Mouse (Mus musculus): ENCODE measurements at regions not wholly inside any gene's neighbourhood (a gene's known extent, or its start where the extent isn't known, plus 50 kb on each side); places are given as distances from the start of the nearest gene placed in this dataset.

GRCm38 (mm10) chr10:99441931-99442330, 178.9 kb downstream of the Dusp6 start:
- H3K27ac ChIP-seq (ENCODE audit: insufficient read depth, low read depth, low read length) = no peak overlapping the region
- TF ChIP-seq POLR2A (IDR thresholded peaks at IDR 0.05; ENCODE audit: low read depth, low read length) = no peak
- no peak for TF ChIP-seq CTCF (IDR thresholded peaks at IDR 0.05; ENCODE audit: extremely low read depth, insufficient read length, insufficient replicate concordance, low read depth, low read length)
- 44% methylated on average over 10 of the region's 10 CpGs for WGBS
- no peaks in the 10 kb centered on the region for H3K27me3 ChIP-seq (ENCODE audit: control insufficient read depth, insufficient read depth, low read length)
- H3K4me1 ChIP-seq (ENCODE audit: control insufficient read depth, insufficient read depth, insufficient read length, low read length) = peaks cover 2% of the 10 kb centered on the region; the same call in 1 of the 2 replicates
- no peaks in the 10 kb centered on the region for H3K36me3 ChIP-seq (ENCODE audit: control insufficient read depth, insufficient read depth, low read length)
- no peak overlapping the region for H3K4me3 ChIP-seq (ENCODE audit: low read depth, low read length)

- H3K36me3 ChIP-seq (ENCODE audit: control insufficient read depth, insufficient read depth, low read length) = no peaks in the 10 kb centered on the region
- no peak overlapping the region for H3K4me3 ChIP-seq (ENCODE audit: low read depth, low read length)
- WGBS = 89% methylated on average over 18 of the region's 18 CpGs
- no peaks in the 10 kb centered on the region for H3K27me3 ChIP-seq (ENCODE audit: control insufficient read depth, insufficient read depth, low read length)
- no peak for TF ChIP-seq CTCF (IDR thresholded peaks at IDR 0.05; ENCODE audit: extremely low read depth, insufficient read length, insufficient replicate concordance, low read depth, low read length)
- TF ChIP-seq POLR2A (IDR thresholded peaks at IDR 0.05; ENCODE audit: low read depth, low read length) = no peak
- no peak overlapping the region for H3K27ac ChIP-seq (ENCODE audit: insufficient read depth, low read depth, low read length)
- peaks cover 2% of the 10 kb centered on the region; the same call in 1 of the 2 replicates for H3K4me1 ChIP-seq (ENCODE audit: control insufficient read depth, insufficient read depth, insufficient read length, low read length)
Observed at GRCm38 (mm10) chr10:99443453-99444170, 180.6 kb downstream of the Dusp6 start.

GRCm38 (mm10) chr10:99450714-99451625, 187.9 kb downstream of the Dusp6 start:
- Histone ChIP-seq H3K27me3 (ENCODE audit: control insufficient read depth, insufficient read depth, low read length) (no peaks in the 10 kb centered on the region), H3K4me3 (ENCODE audit: low read depth, low read length) (no peak overlapping the region), H3K36me3 (ENCODE audit: control insufficient read depth, insufficient read depth, low read length) (no peaks in the 10 kb centered on the region), H3K4me1 (ENCODE audit: control insufficient read depth, insufficient read depth, insufficient read length, low read length) (no peaks in the 10 kb centered on the region), H3K27ac (ENCODE audit: insufficient read depth, low read depth, low read length) (no peak overlapping the region)
- no peak for TF ChIP-seq CTCF (IDR thresholded peaks at IDR 0.05; ENCODE audit: extremely low read depth, insufficient read length, insufficient replicate concordance, low read depth, low read length)
- TF ChIP-seq POLR2A (IDR thresholded peaks at IDR 0.05; ENCODE audit: low read depth, low read length) = no peak
- 39% methylated on average over 9 of the region's 9 CpGs for WGBS

- H3K36me3 ChIP-seq (ENCODE audit: control insufficient read depth, insufficient read depth, low read length) = no peaks in the 10 kb centered on the region
Observed at GRCm38 (mm10) chr10:99451639-99452417, 188.8 kb downstream of the Dusp6 start.

GRCm38 (mm10) chr10:99456180-99456579, 193.1 kb downstream of the Dusp6 start:
- TF ChIP-seq POLR2A (IDR thresholded peaks at IDR 0.05; ENCODE audit: low read depth, low read length) = no peak
- H3K27me3 ChIP-seq (ENCODE audit: control insufficient read depth, insufficient read depth, low read length) = no peaks in the 10 kb centered on the region
- H3K4me1 ChIP-seq (ENCODE audit: control insufficient read depth, insufficient read depth, insufficient read length, low read length) = peaks cover 5% of the 10 kb centered on the region; the same call in 1 of the 2 replicates
- 88% methylated on average over 5 of the region's 5 CpGs for WGBS
- no peak overlapping the region for H3K27ac ChIP-seq (ENCODE audit: insufficient read depth, low read depth, low read length)
- no peak overlapping the region for H3K4me3 ChIP-seq (ENCODE audit: low read depth, low read length)
- H3K36me3 ChIP-seq (ENCODE audit: control insufficient read depth, insufficient read depth, low read length) = no peaks in the 10 kb centered on the region

More at GRCm38 (mm10) chr10:99451639-99452417, 188.8 kb downstream of the Dusp6 start:
- Histone ChIP-seq H3K27me3 (ENCODE audit: control insufficient read depth, insufficient read depth, low read length) (no peaks in the 10 kb centered on the region), H3K4me1 (ENCODE audit: control insufficient read depth, insufficient read depth, insufficient read length, low read length) (no peaks in the 10 kb centered on the region), H3K4me3 (ENCODE audit: low read depth, low read length) (no peak overlapping the region), H3K27ac (ENCODE audit: insufficient read depth, low read depth, low read length) (no peak overlapping the region)
- no peak for TF ChIP-seq POLR2A (IDR thresholded peaks at IDR 0.05; ENCODE audit: low read depth, low read length)
- TF ChIP-seq CTCF (IDR thresholded peaks at IDR 0.05; ENCODE audit: extremely low read depth, insufficient read length, insufficient replicate concordance, low read depth, low read length) = no peak
- 70% methylated on average over 10 of the region's 10 CpGs for WGBS

GRCm38 (mm10) chr10:99458047-99458446, 195.0 kb downstream of the Dusp6 start:
- WGBS = 70% methylated on average over 3 of the region's 3 CpGs
- Histone ChIP-seq H3K4me1 (ENCODE audit: control insufficient read depth, insufficient read depth, insufficient read length, low read length) (peaks cover 5% of the 10 kb centered on the region; the same call in 1 of the 2 replicates), H3K36me3 (ENCODE audit: control insufficient read depth, insufficient read depth, low read length) (no peaks in the 10 kb centered on the region), H3K27me3 (ENCODE audit: control insufficient read depth, insufficient read depth, low read length) (no peaks in the 10 kb centered on the region), H3K4me3 (ENCODE audit: low read depth, low read length) (no peak overlapping the region), H3K27ac (ENCODE audit: insufficient read depth, low read depth, low read length) (no peak overlapping the region)
- TF ChIP-seq CTCF (IDR thresholded peaks at IDR 0.05; ENCODE audit: extremely low read depth, insufficient read length, insufficient replicate concordance, low read depth, low read length) (no peak), POLR2A (IDR thresholded peaks at IDR 0.05; ENCODE audit: low read depth, low read length) (no peak)

Data from small intestine, adult 2 months (tissue).